Comparison of ENCODE assay signal across 12 mouse cellular contexts in the genomic region with DNA sequence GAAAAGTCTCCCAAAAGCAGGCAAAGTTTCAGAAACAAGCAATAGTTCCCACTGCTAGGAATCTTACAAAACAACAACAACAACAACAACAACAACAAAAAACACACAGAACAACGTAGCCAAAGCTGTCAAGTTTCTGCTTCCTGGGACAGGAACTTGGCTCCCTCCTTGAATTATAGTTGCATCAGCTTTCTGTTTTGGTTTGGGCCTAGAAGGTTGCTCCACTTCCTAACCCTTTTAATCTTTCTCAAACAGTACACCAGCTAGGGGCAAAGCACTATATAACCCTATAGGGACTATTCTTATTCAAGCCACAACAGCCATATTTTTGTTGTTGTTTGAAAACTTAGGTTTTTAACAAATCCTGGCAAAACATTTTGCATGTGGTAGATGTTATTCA. TPM values are rescaled to one million over a fixed set of nuclear protein-coding genes. Genes with fewer than 3 reads are reported as not detected.
"Had no signal": no experiment of that assay in that cellular context is flagged by ENCODE, and none has a peak within 500 bp of the region (broad histone marks: within the 10 kb centered on the region; RNA-seq: fewer than 3 reads in every experiment).

No protein-coding gene starts in this region.

- DNase-seq: retina, postnatal 1 day; right cerebral cortex, adult 18-20 months; right cerebral cortex, postnatal 25 days; right cerebral cortex, postnatal 4 days; spleen, adult 18-20 months; thymus, adult 18-20 months; thymus, adult 2 months; thymus, postnatal 14 days; thymus, postnatal 25 days; thymus, postnatal 36 days; thymus, postnatal 4 days had no signal

RNA-seq across cellular contexts. Expression of gene Spata4, which starts 59.2 kb away (rescaled TPM):
- total RNA-seq: neutrophil, adult 5-6 weeks had no signal
